Comparison of ENCODE assay signal across 9 mouse cellular contexts in genomic region chr4:138819101-138819500, GRCm38 (mm10). TPM values are rescaled to one million over a fixed set of nuclear protein-coding genes. Genes with fewer than 3 reads are reported as not detected.
A peak's percentile ranks its signal among the peaks of the same experiment; 100 is the strongest.
DNase-seq lines count a peak whose midpoint lies in the region; ATAC-seq and TF ChIP-seq lines count a peak whose summit lies in the region.
"Had no signal": no experiment of that assay in that cellular context is flagged by ENCODE, and none has a peak within 500 bp of the region (broad histone marks: within the 10 kb centered on the region; RNA-seq: fewer than 3 reads in every experiment).

No protein-coding gene starts in this region.

- 0 out of 2 replicates have a peak overlapping the region, but pooled peaks have one; percentile 30 for H3K27ac ChIP-seq in midbrain, embryonic 10.5 days (replicated peaks)
- H3K27ac ChIP-seq in midbrain, embryonic 13.5 days = no peak overlapping the region
- H3K27ac ChIP-seq in gastrocnemius, adult 2 months = peak overlapping the region; percentile 20; the same call in 1 of the 2 replicates
- H3K27ac ChIP-seq: macrophage had no signal

- H3K4me1 ChIP-seq in midbrain, embryonic 10.5 days = peaks cover 11% of the 10 kb centered on the region
- peaks cover 8% of the 10 kb centered on the region for H3K4me1 ChIP-seq in midbrain, embryonic 13.5 days (replicated peaks)

- no peak overlapping the region for H3K4me2 ChIP-seq in midbrain, embryonic 13.5 days (replicated peaks)

- intact Hi-C loops in gastrocnemius, adult 2 months (cut with DNase I) = no loop called here

- H3K9ac ChIP-seq in midbrain, embryonic 13.5 days (replicated peaks) = no peak overlapping the region

- peaks cover 18% of the 10 kb centered on the region; the same call in 1 of the 2 replicates for H3K9me3 ChIP-seq in midbrain, embryonic 10.5 days (replicated peaks)
- 0 out of 2 replicates have a peak, but pooled peaks cover 2% of the 10 kb centered on the region for H3K9me3 ChIP-seq in midbrain, embryonic 13.5 days

- no peaks in the 10 kb centered on the region for H3K36me3 ChIP-seq in midbrain, embryonic 10.5 days
- no peaks in the 10 kb centered on the region for H3K36me3 ChIP-seq in midbrain, embryonic 13.5 days

- H3K27me3 ChIP-seq in midbrain, embryonic 10.5 days (ENCODE audit: low read depth, poor library complexity, severe bottlenecking) = no peaks in the 10 kb centered on the region
- H3K27me3 ChIP-seq in midbrain, embryonic 13.5 days = no peaks in the 10 kb centered on the region; the same call in 1 of the 2 replicates

- WGBS in midbrain, embryonic 10.5 days = 34% methylated on average over 8 of the region's 8 CpGs
- WGBS in midbrain, embryonic 13.5 days = 37% methylated on average over 8 of the region's 8 CpGs

- peak; percentile 16 for DNase-seq in midbrain, embryonic 10.5 days (ENCODE audit: low spot score)
- peak; percentile 82 for DNase-seq in gastrocnemius, adult 2 months
- peak; percentile 71 to 80 for DNase-seq in kidney, adult 8-10 months
- peak; percentile 90 for DNase-seq in retina, postnatal 1 day
- no peak for DNase-seq in urinary bladder, postnatal 36 days (ENCODE audit: low spot score in 2 of 2)
- DNase-seq in embryo, embryonic 11 days = no peak
- DNase-seq in layer of hippocampus, adult 18-20 months (ENCODE audit: low spot score in 2 of 2) = no peak

- H3K4me3 ChIP-seq in midbrain, embryonic 10.5 days = no peak overlapping the region
- H3K4me3 ChIP-seq in midbrain, embryonic 13.5 days (replicated peaks) = no peak overlapping the region
- peak overlapping the region; percentile 34 for H3K4me3 ChIP-seq in gastrocnemius, adult 2 months

- ATAC-seq in midbrain, embryonic 13.5 days = no peak

- TF ChIP-seq CTCF in gastrocnemius, adult 2 months (IDR thresholded peaks at IDR 0.05) = no peak

RNA-seq across cellular contexts. Expression of gene Pla2g2d, which starts 43.6 kb away (rescaled TPM):
- 0.56 and 0.78 TPM in 2 replicates for polyA plus RNA-seq in midbrain, embryonic 10.5 days (2016; fragmentation: Nextera tagmentation; extraction: Ambion mirVana)
- 0.07 and 0.22 TPM in 2 replicates for polyA plus RNA-seq in midbrain, embryonic 13.5 days (2015; fragmentation: Nextera tagmentation; extraction: Ambion mirVana)
- under 1 TPM in 1 of 2 experiments, not detected in 1; 0.28 TPM for total RNA-seq in gastrocnemius, adult 2 months (2021)
- total RNA-seq in layer of hippocampus, adult 18-20 months (2021) = under 1 TPM; 0.56 to 0.62 TPM
- polyA plus RNA-seq: macrophage had no signal

RNA-seq across cellular contexts. Expression of gene Pla2g5, which starts 44.2 kb away (rescaled TPM):
- polyA plus RNA-seq in midbrain, embryonic 10.5 days (2016; fragmentation: Nextera tagmentation; extraction: Ambion mirVana) = 0.22 and 0.37 TPM in 2 replicates
- polyA plus RNA-seq in midbrain, embryonic 13.5 days (2015; fragmentation: Nextera tagmentation; extraction: Ambion mirVana) = 0.27 and 0.59 TPM in 2 replicates
- 1 to 10 TPM in 1 of 2 experiments, under 1 TPM in 1; 0.92 to 2.1 TPM for total RNA-seq in gastrocnemius, adult 2 months (2021)
- total RNA-seq in layer of hippocampus, adult 18-20 months (2021) = 1 to 10 TPM; 1.3 to 2.3 TPM

RNA-seq across cellular contexts. Expression of gene Gm13030, which starts 54.7 kb away (rescaled TPM):
- polyA plus RNA-seq in midbrain, embryonic 10.5 days (2016; fragmentation: Nextera tagmentation; extraction: Ambion mirVana) = not detected in 2 replicates
- not detected in 2 replicates for polyA plus RNA-seq in midbrain, embryonic 13.5 days (2015; fragmentation: Nextera tagmentation; extraction: Ambion mirVana)
- not detected for total RNA-seq in gastrocnemius, adult 2 months (2021)
- total RNA-seq in layer of hippocampus, adult 18-20 months (2021) = not detected
- polyA plus RNA-seq: macrophage had no signal

RNA-seq across cellular contexts. Expression of gene Pla2g2e, which starts 58.6 kb away (rescaled TPM):
- not detected in 2 replicates for polyA plus RNA-seq in midbrain, embryonic 10.5 days (2016; fragmentation: Nextera tagmentation; extraction: Ambion mirVana)
- not detected in 2 replicates for polyA plus RNA-seq in midbrain, embryonic 13.5 days (2015; fragmentation: Nextera tagmentation; extraction: Ambion mirVana)
- total RNA-seq in gastrocnemius, adult 2 months (2021) = not detected
- not detected for total RNA-seq in layer of hippocampus, adult 18-20 months (2021)

Comparison
In these comparisons a context has a peak if more than half of its experiments do, and no peak if none do; other contexts are left out.
1. DNase-seq: peak in midbrain, embryonic 10.5 days (single experiment), gastrocnemius, adult 2 months (single experiment), kidney, adult 8-10 months (2 of 2) and retina, postnatal 1 day (single experiment); none in urinary bladder, postnatal 36 days (0 of 2), embryo, embryonic 11 days (single experiment) and layer of hippocampus, adult 18-20 months (0 of 2).